Mouse (Mus musculus): Measurements from ENCODE around the gene Aida.
A peak's percentile ranks its signal among the peaks of the same experiment; 100 is the strongest.
"Not testable (repeated sequence)": the region's sequence is repeated elsewhere in the genome, so short reads cannot be mapped to it uniquely, and the experiment has no call there.

The Aida gene

GRCm38 (mm10) chr1:183320708-183321107 lies 24.3 kb downstream of the Aida start:
- DNase-seq (ENCODE audit: low read depth) = no peak

DNA sequence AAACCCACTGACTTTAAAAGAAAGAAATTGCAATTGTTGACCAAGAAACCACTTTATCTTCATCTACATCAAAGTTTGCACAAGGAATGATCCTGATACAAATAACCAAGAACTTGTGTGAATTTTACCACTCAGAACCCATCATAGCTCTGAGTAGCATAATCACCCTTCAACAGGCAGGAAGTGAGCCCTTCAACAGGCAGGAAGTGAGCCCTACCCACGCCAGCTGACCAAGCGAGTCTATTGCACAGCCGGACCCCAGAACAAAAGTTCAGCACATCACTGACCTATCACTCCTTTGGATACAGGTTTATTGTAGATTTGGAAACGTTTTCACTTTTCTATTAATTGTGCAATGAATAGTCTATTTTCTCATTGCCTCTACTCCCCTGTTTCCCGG lies 26.1 kb downstream of the Aida start:
- DNase-seq (ENCODE audit: low read depth) = not testable (repeated sequence)

DNA sequence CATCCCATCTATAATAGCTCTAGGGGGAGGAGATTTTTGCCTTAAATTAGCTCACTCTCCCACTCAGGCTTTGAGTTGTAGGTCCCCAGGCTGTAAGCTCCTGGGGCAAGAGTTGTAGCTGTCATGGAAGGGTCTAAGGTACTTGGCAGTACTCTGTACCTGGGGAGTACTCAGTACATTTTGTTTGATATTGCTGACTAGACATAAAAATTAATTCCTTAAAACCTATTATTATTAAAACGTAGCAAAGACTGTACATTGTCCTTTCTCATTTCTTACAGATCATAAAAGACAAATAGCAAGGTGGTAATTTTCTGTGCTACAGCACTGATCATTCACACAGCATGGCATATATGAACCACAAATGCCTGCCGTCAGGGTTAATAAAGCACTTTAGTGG lies 27.5 kb downstream of the Aida start:
- DNase-seq (ENCODE audit: low read depth) = no peak

GRCm38 (mm10) chr1:183324433-183324832 lies 28.0 kb downstream of the Aida start:
- no peak for DNase-seq (ENCODE audit: low read depth)

DNA sequence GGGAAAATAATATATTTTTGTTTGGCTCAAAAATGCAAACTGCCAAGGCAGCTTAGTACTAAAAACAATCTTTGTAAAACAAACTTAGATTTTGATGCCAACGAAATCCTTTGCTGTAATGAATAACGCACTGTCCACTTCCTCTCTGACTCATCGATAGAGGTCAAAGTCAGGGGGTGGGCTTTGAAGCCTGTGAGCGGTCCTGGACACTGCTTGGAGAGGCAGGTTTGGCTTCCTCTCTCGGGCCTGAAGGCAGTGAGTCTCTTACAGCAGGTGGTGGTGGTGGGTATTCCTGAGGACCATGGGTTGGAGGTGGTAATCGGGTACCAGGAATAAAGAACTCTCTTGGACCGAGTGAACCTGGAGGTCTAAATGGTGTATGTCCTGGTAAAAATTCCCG lies 30.8 kb downstream of the Aida start:
- no peak for DNase-seq (ENCODE audit: low read depth)

GRCm38 (mm10) chr1:183342902-183343301 lies 46.5 kb downstream of the Aida start:
- DNase-seq (ENCODE audit: low read depth) = not testable (repeated sequence)

DNA sequence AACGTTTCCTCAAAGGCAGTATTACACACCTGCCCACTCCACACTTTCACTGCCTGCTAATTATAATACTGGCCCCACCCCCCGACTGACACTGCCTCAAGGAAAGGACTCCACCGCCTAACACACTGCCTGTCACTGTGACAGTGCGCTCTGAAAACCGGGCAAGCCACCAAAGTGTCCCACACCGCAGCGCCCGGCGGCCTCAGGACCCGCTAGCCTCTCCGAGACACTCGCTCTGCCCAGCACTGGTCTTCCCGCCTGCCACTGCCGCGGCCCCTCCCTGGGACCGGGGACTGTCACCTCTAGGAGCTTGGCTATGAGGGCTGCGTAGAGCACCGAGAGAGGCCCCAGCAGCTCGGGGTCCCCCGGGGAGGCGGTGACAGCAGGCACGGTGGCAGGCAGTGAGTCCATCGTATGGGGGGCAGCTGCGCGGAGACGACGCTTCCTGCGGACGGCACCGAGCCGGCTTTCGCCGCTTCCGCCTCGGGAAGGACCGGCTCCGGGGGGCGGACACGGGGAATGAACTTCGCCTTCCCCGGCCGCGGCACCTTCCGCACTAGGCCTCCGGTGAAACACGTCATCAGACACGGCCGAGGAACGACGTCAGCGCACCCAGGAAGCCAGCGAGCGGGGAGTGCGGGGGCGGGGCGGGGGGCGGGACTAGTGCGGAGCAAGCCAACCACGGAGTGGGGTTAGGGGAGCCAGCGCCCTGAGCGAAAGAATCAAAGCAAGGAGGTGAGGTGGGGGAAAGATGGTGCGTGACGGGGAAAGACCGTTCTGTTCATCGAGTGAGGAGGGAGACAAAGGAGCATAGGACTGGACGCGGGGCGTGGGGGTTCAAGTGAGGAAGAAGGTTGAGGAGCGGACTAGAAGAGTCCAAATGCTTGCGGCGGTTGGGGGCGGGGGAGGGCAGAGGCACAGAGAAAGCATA lies 48.8 kb downstream of the Aida start:
- no peak for DNase-seq (ENCODE audit: low read depth)

- no peak for DNase-seq (ENCODE audit: low read depth)
These were observed 49.4 kb downstream of the Aida start for GRCm38 (mm10) chr1:183345817-183346195.

- peak; percentile 75 for DNase-seq (ENCODE audit: low read depth)
These were observed 53.5 kb downstream of the Aida start for GRCm38 (mm10) chr1:183349840-183350239.

GRCm38 (mm10) chr1:183358901-183359300 lies 62.5 kb downstream of the Aida start:
- DNase-seq (ENCODE audit: low read depth) = no peak

DNA sequence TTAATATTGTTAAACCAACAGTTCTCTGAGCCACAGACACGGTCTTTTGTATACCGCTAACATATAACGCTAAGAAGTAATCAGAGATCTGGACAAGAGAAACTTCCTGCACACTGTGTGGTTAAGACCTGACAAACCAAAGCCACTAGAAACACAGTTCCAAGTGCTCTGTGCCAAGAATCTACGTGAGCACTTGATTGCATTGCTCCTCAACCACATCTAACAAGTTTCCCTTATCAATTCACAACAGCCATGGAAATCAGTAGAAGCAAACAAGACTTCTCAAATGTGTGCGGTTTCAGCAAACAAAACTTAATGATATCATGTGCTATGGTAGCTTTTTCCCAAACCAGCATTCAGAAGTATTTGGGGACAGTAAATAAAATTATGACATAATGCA lies 65.9 kb downstream of the Aida start:
- DNase-seq (ENCODE audit: low read depth) = no peak

- DNase-seq (ENCODE audit: low read depth) = no peak
These were observed 66.6 kb downstream of the Aida start for GRCm38 (mm10) chr1:183362729-183363576.

DNA sequence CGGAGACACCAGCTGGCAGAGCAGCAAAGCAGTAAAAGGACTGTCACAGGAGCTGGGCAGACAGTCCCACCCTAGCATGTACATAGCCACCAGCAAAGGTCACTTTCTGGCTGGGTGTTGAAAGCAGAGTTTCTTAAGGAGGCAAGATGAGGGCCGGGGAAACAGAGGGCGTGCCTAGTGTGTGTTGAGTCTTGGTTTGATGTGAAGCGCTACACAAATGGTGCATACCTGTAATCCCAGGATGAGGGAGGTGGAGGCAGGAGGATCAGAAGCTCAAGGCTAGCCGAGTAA lies 67.1 kb downstream of the Aida start:
- no peak for DNase-seq (ENCODE audit: low read depth)

DNA sequence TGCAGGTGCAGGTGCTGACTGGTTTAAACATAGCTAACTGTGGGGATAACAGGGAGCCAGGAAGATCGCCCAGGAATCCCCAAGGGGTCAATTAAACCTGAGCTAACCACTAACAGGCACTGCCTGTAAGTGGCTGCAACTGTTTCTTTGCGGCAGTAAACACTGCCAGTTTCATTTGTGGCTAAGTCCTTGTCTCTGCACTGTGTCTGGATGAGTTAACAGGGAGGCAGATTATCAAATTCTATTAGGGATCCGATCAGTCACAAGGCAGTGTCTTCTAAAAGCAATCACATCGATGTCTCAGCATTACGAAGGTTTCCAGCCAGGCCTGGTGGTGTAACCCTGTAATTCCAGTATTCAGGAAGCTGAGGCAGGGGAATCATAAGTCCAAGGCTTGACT lies 70.0 kb downstream of the Aida start:
- DNase-seq (ENCODE audit: low read depth) = no peak

- DNase-seq (ENCODE audit: low read depth) = no peak
These were observed 72.4 kb downstream of the Aida start for GRCm38 (mm10) chr1:183368601-183369400.

DNA sequence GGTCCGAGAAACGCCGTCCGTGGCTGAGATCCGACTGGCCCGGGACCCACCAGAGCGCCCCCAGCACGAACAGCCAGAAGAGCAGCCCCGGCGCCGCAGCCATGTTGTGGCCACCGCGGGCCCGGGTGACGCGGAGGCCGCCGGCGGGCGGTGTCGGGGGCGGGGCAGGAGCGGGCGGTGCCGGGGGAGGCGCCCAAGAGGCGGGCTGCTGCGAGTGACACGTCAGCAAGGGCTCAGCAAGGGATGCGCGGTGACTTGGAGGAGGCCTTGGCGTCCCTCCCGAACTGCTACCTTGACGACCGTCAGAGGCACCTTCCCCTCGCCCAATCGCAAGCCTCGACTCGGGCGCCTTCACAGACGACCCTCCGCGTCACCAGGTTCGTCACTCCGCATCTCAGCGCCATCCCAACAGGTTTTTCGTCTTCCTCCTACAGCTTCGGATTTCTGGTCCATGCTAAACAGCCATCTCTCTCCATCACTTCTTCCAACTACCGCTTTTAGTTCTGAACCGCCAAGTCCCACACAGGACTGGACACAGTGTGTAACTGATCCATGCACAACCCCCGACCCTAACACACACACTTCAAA lies 73.1 kb downstream of the Aida start, which contains the start of gene Mia3:
Gene Mia3, minus strand, starts transcription at position 127 of the 588 bp plus-strand sequence.
- DNase-seq (ENCODE audit: low read depth) = peak; percentile 85

- no peak for DNase-seq (ENCODE audit: low read depth)
These were observed 78.3 kb downstream of the Aida start for GRCm38 (mm10) chr1:183374728-183375127.

Data from fibroblast of lung, adult 2 months (primary cell).